Mouse (Mus musculus) limb, embryonic 12.5 days (tissue): Measurements from ENCODE around the gene Cldn11. TPM values are rescaled to one million over a fixed set of nuclear protein-coding genes. Genes with fewer than 3 reads are reported as not detected.
"Not testable (repeated sequence)": the region's sequence is repeated elsewhere in the genome, so short reads cannot be mapped to it uniquely, and the experiment has no call there.

Source experiments
- ATAC-seq: fragments of 200-750 bp; cut with Nextera tagmentation; 2 replicates; pipeline ENCODE4 v1.8.0; 2017; ENCODE audit warnings: low read depth, moderate TSS enrichment; ENCODE audit not compliant: insufficient number of reproducible peaks, insufficient read depth, low FRiP score, low TSS enrichment
- H3K27ac ChIP-seq: fragments of 300-500 bp; sonication (generic); 2 replicates; pipeline ENCODE4 v1.5.1; 2016; ENCODE audit warnings: mild to moderate bottlenecking, moderate library complexity
- H3K27me3 ChIP-seq: fragments of 300-500 bp; sonication (generic); 2 replicates; pipeline ENCODE4 v1.6.1; 2016; ENCODE audit warnings: mild to moderate bottlenecking, moderate library complexity
- H3K36me3 ChIP-seq: fragments of 300-500 bp; sonication (generic); 2 replicates; pipeline ENCODE4 v1.6.1; 2016; ENCODE audit warnings: mild to moderate bottlenecking, moderate library complexity
- H3K4me1 ChIP-seq: fragments of 300-500 bp; sonication (generic); replicated peaks from 2 replicates; pipeline ENCODE4 v1.6.1; 2016
- H3K4me2 ChIP-seq: fragments of 300-500 bp; sonication (generic); 2 replicates; pipeline ENCODE4 v1.6.1; 2016; ENCODE audit warnings: mild to moderate bottlenecking, moderate library complexity
- H3K4me3 ChIP-seq: fragments of 300-500 bp; sonication (generic); replicated peaks from 2 replicates; pipeline ENCODE4 v1.5.1; 2016; ENCODE audit warnings: mild to moderate bottlenecking
- H3K9ac ChIP-seq: fragments of 300-500 bp; sonication (generic); replicated peaks from 2 replicates; pipeline ENCODE4 v1.6.1; 2016; ENCODE audit warnings: mild to moderate bottlenecking, moderate library complexity
- H3K9me3 ChIP-seq: fragments of 300-500 bp; sonication (generic); 2 replicates; pipeline ENCODE4 v1.6.1; 2016; ENCODE audit warnings: mild to moderate bottlenecking, moderate library complexity
- WGBS: fragments of 180-500 bp; shearing (Covaris S2); methylation state at CpG from one replicate; pipeline ENCODE4 v1.1.7; 2016; 5-methylcytosine and 5-hydroxymethylcytosine counted together
- polyA plus RNA-seq: library from polyadenylated mRNA; unstranded; fragments of >200 nt; fragmentation: Nextera tagmentation; extraction: Ambion mirVana; gene quantifications from 2 replicates; pipeline ENCODE4 v1.2.1, GENCODE M21; 2016

The Cldn11 gene
- polyA plus RNA-seq, 1 experiment from 2014 or later = 5.2 TPM

- Histone ChIP-seq H3K9ac (no peak overlapping the region), H3K9me3 (no peaks in the 10 kb centered on the region), H3K36me3 (no peaks in the 10 kb centered on the region), H3K4me3 (no peak overlapping the region), H3K4me1 (no peaks in the 10 kb centered on the region), H3K4me2 (no peak overlapping the region), H3K27me3 (no peaks in the 10 kb centered on the region), H3K27ac (no peak overlapping the region)
- no peak for ATAC-seq
- WGBS = 87% methylated on average over 8 of the region's 8 CpGs
These were observed 15.5 kb upstream of the Cldn11 start for GRCm38 (mm10) chr3:31134246-31134645.

GRCm38 (mm10) chr3:31134696-31135095 lies 15.0 kb upstream of the Cldn11 start:
- WGBS = 79% methylated on average over 7 of the region's 7 CpGs
- no peaks in the 10 kb centered on the region for H3K27me3 ChIP-seq
- H3K4me3 ChIP-seq = no peak overlapping the region
- H3K9me3 ChIP-seq = no peaks in the 10 kb centered on the region
- H3K9ac ChIP-seq = no peak overlapping the region
- no peak overlapping the region for H3K4me2 ChIP-seq
- H3K36me3 ChIP-seq = no peaks in the 10 kb centered on the region
- ATAC-seq = no peak
- no peaks in the 10 kb centered on the region for H3K4me1 ChIP-seq
- no peak overlapping the region for H3K27ac ChIP-seq

GRCm38 (mm10) chr3:31136591-31136990 lies 13.1 kb upstream of the Cldn11 start:
- H3K4me2 ChIP-seq, H3K4me1 ChIP-seq, H3K36me3 ChIP-seq, H3K27me3 ChIP-seq, H3K9me3 ChIP-seq, ATAC-seq, H3K27ac ChIP-seq, H3K4me3 ChIP-seq, H3K9ac ChIP-seq: not testable (repeated sequence)
- WGBS = 67% methylated on average over 4 of the region's 4 CpGs

- Histone ChIP-seq H3K27me3 (no peaks in the 10 kb centered on the region), H3K4me2 (no peak overlapping the region), H3K36me3 (no peaks in the 10 kb centered on the region), H3K4me1 (no peaks in the 10 kb centered on the region), H3K9ac (no peak overlapping the region), H3K9me3 (no peaks in the 10 kb centered on the region), H3K4me3 (no peak overlapping the region), H3K27ac (no peak overlapping the region)
- whole genome bisulfite sequencing = 59% methylated on average over 13 of the region's 13 CpGs
- ATAC-seq = no peak
These were observed 11.0 kb upstream of the Cldn11 start for GRCm38 (mm10) chr3:31138454-31139424.

GRCm38 (mm10) chr3:31141621-31142020 lies 8.1 kb upstream of the Cldn11 start:
- WGBS = 86% methylated on average over 4 of the region's 4 CpGs

GRCm38 (mm10) chr3:31145222-31145621 lies 4.5 kb upstream of the Cldn11 start:
- WGBS = 89% methylated on average over 11 of the region's 11 CpGs
- H3K36me3 ChIP-seq = not testable (repeated sequence)

More at GRCm38 (mm10) chr3:31141621-31142020, 8.1 kb upstream of the Cldn11 start:
- ATAC-seq = no peak
- Histone ChIP-seq H3K9me3 (no peaks in the 10 kb centered on the region), H3K9ac (no peak overlapping the region), H3K36me3 (no peaks in the 10 kb centered on the region), H3K27ac (no peak overlapping the region), H3K4me2 (no peak overlapping the region), H3K4me3 (no peak overlapping the region), H3K27me3 (no peaks in the 10 kb centered on the region), H3K4me1 (no peaks in the 10 kb centered on the region)

GRCm38 (mm10) chr3:31145641-31146290 lies 4.0 kb upstream of the Cldn11 start:
- H3K4me3 ChIP-seq = no peak overlapping the region
- peak overlapping the region; percentile 36; the same call in 1 of the 2 replicates for H3K4me2 ChIP-seq
- 14% methylated on average over 14 of the region's 14 CpGs for WGBS
- H3K36me3 ChIP-seq = no peaks in the 10 kb centered on the region
- peak; percentile 53; the same call in 1 of the 2 replicates for ATAC-seq
- peaks cover 7% of the 10 kb centered on the region for H3K4me1 ChIP-seq
- H3K27ac ChIP-seq = no peak overlapping the region
- H3K9ac ChIP-seq = no peak overlapping the region
- H3K27me3 ChIP-seq = peaks cover 29% of the 10 kb centered on the region
- no peaks in the 10 kb centered on the region for H3K9me3 ChIP-seq

More at GRCm38 (mm10) chr3:31145222-31145621, 4.5 kb upstream of the Cldn11 start:
- H3K9ac ChIP-seq, H3K27ac ChIP-seq, H3K4me1 ChIP-seq, H3K4me2 ChIP-seq, ATAC-seq, H3K9me3 ChIP-seq, H3K4me3 ChIP-seq: not testable (repeated sequence)
- H3K27me3 ChIP-seq = peaks cover 23% of the 10 kb centered on the region

- WGBS = 78% methylated on average over 7 of the region's 7 CpGs
- Histone ChIP-seq H3K27ac (no peak overlapping the region), H3K4me2 (no peak overlapping the region), H3K36me3 (no peaks in the 10 kb centered on the region), H3K4me1 (peaks cover 7% of the 10 kb centered on the region), H3K9me3 (no peaks in the 10 kb centered on the region), H3K4me3 (no peak overlapping the region), H3K9ac (no peak overlapping the region), H3K27me3 (peaks cover 34% of the 10 kb centered on the region)
- ATAC-seq = no peak
These were observed 1.1 kb upstream of the Cldn11 start for GRCm38 (mm10) chr3:31148595-31148994.

- no peaks in the 10 kb centered on the region for H3K9me3 ChIP-seq
- H3K9ac ChIP-seq = no peak overlapping the region
- H3K4me1 ChIP-seq = peaks cover 15% of the 10 kb centered on the region
- H3K27ac ChIP-seq = no peak overlapping the region
- no peak for ATAC-seq
- H3K27me3 ChIP-seq = peaks cover 34% of the 10 kb centered on the region
- WGBS = 60% methylated on average over 6 of the region's 6 CpGs
- H3K4me2 ChIP-seq = no peak overlapping the region
- H3K4me3 ChIP-seq = no peak overlapping the region
- no peaks in the 10 kb centered on the region for H3K36me3 ChIP-seq
These were observed 2.4 kb downstream of the Cldn11 start for GRCm38 (mm10) chr3:31152108-31152507.

GRCm38 (mm10) chr3:31156126-31156525 lies 6.4 kb downstream of the Cldn11 start:
- no peak overlapping the region for H3K9ac ChIP-seq
- H3K36me3 ChIP-seq = no peaks in the 10 kb centered on the region
- no peak overlapping the region for H3K4me3 ChIP-seq
- no peak overlapping the region for H3K27ac ChIP-seq
- H3K9me3 ChIP-seq = no peaks in the 10 kb centered on the region
- H3K4me2 ChIP-seq = no peak overlapping the region
- 45% methylated on average over 3 of the region's 3 CpGs for WGBS
- H3K4me1 ChIP-seq = peaks cover 9% of the 10 kb centered on the region
- ATAC-seq = no peak
- H3K27me3 ChIP-seq = peaks cover 2% of the 10 kb centered on the region; the same call in 1 of the 2 replicates

- no peak overlapping the region for H3K4me2 ChIP-seq
- ATAC-seq = no peak
- no peak overlapping the region for H3K27ac ChIP-seq
- no peak overlapping the region for H3K4me3 ChIP-seq
- peaks cover 11% of the 10 kb centered on the region for H3K4me1 ChIP-seq
- WGBS = 79% methylated on average over 15 of the region's 15 CpGs
- no peaks in the 10 kb centered on the region for H3K9me3 ChIP-seq
- no peaks in the 10 kb centered on the region for H3K36me3 ChIP-seq
- no peaks in the 10 kb centered on the region for H3K27me3 ChIP-seq
- no peak overlapping the region for H3K9ac ChIP-seq
These were observed 8.1 kb downstream of the Cldn11 start for GRCm38 (mm10) chr3:31157776-31158175.
